ENCODE assay signal across 25 mouse cellular contexts in the genomic region with DNA sequence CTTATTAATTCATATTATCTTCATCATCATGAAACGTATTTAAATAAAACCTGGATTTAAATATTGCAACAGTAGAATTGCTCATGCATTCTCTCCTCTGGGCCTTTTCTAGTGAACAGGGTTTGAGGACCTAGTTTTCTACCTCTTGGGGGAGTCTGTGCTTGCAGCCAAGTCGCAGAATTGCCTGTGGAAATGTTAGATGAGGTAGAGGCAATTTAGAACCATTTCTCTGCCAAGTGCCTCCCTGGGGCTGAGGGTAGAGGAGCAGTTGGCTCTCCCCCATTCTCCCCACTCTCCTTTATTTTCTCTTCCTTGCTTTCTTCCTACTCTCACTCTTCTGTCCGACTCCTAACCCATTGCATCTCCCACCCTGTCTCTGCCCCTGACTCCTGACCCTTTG. TPM values are rescaled to one million over a fixed set of nuclear protein-coding genes. Genes with fewer than 3 reads are reported as not detected.
DNase-seq lines count a peak whose midpoint lies in the region; ATAC-seq lines count a peak whose summit lies in the region.
"Had no signal": no experiment of that assay in that cellular context is flagged by ENCODE, and none has a peak within 500 bp of the region (broad histone marks: within the 10 kb centered on the region; RNA-seq: fewer than 3 reads in every experiment).

No protein-coding gene starts in this region.

- H3K36me3 ChIP-seq in hindbrain, embryonic 13.5 days = no peaks in the 10 kb centered on the region
- H3K36me3 ChIP-seq in hindbrain, embryonic 14.5 days (replicated peaks; ENCODE audit: control insufficient read depth, insufficient read depth) = no peaks in the 10 kb centered on the region
- no peaks in the 10 kb centered on the region for H3K36me3 ChIP-seq in midbrain, embryonic 11.5 days (ENCODE audit: control insufficient read depth, insufficient read depth, low read length)
- H3K36me3 ChIP-seq in midbrain, embryonic 13.5 days = no peaks in the 10 kb centered on the region
- H3K36me3 ChIP-seq: embryonic facial prominence, embryonic 10.5 days; embryonic facial prominence, embryonic 13.5 days; forebrain, embryonic 12.5 days; forebrain, embryonic 15.5 days had no signal

- peak; percentile 10 to 28 for DNase-seq in cerebellum, postnatal 14 days
- no peak for DNase-seq in cerebellum, adult 11 months
- DNase-seq in hindbrain, embryonic 14.5 days (ENCODE audit: low spot score) = no peak
- DNase-seq in midbrain, embryonic 11.5 days (ENCODE audit: low spot score, missing footprints) = peak; percentile 54
- DNase-seq in adrenal gland, postnatal 36 days = no peak
- DNase-seq: adrenal gland, adult 8-10 months; adrenal gland, postnatal 25 days; cerebellum, adult 18-20 months; cerebellum, adult 9-10 months; cerebellum, postnatal 25 days; embryo, embryonic 11 days; gastrocnemius, adult 2 months; gastrocnemius, postnatal 14 days; heart, adult 11 months had no signal

- peak overlapping the region; percentile 13; the same call in 1 of the 2 replicates for H3K27ac ChIP-seq in hindbrain, embryonic 13.5 days
- no peak overlapping the region for H3K27ac ChIP-seq in hindbrain, embryonic 14.5 days
- no peak overlapping the region for H3K27ac ChIP-seq in midbrain, embryonic 11.5 days (ENCODE audit: low read depth, low read length)
- no peak overlapping the region for H3K27ac ChIP-seq in midbrain, embryonic 13.5 days
- H3K27ac ChIP-seq: embryonic facial prominence, embryonic 10.5 days; embryonic facial prominence, embryonic 13.5 days; forebrain, embryonic 12.5 days; forebrain, embryonic 15.5 days; gastrocnemius, adult 2 months had no signal

- no peaks in the 10 kb centered on the region for H3K27me3 ChIP-seq in hindbrain, embryonic 13.5 days
- no peaks in the 10 kb centered on the region for H3K27me3 ChIP-seq in hindbrain, embryonic 14.5 days (ENCODE audit: control insufficient read depth, insufficient read depth, low read length)
- no peaks in the 10 kb centered on the region for H3K27me3 ChIP-seq in midbrain, embryonic 11.5 days (ENCODE audit: control insufficient read depth, insufficient read depth, low read length)
- H3K27me3 ChIP-seq in midbrain, embryonic 13.5 days = no peaks in the 10 kb centered on the region
- H3K27me3 ChIP-seq: embryonic facial prominence, embryonic 13.5 days; forebrain, embryonic 12.5 days; forebrain, embryonic 15.5 days had no signal

- WGBS in hindbrain, embryonic 13.5 days = 61% methylated on average over 3 of the region's 3 CpGs
- WGBS in hindbrain, embryonic 14.5 days = 47% methylated on average over 3 of the region's 3 CpGs
- WGBS in midbrain, embryonic 11.5 days = 77% methylated on average over 3 of the region's 3 CpGs
- 69% methylated on average over 3 of the region's 3 CpGs for WGBS in midbrain, embryonic 13.5 days

- ATAC-seq in hindbrain, embryonic 13.5 days (ENCODE audit: low FRiP score) = no peak
- ATAC-seq in hindbrain, embryonic 14.5 days (ENCODE audit: low FRiP score) = no peak
- no peak for ATAC-seq in midbrain, embryonic 11.5 days (ENCODE audit: low FRiP score)
- no peak for ATAC-seq in midbrain, embryonic 13.5 days
- ATAC-seq: activated CD4-positive, CD25-positive, alpha-beta regulatory T cell, adult 4 months; forebrain, embryonic 15.5 days; intestine, postnatal 0 days had no signal

- H3K4me2 ChIP-seq in hindbrain, embryonic 13.5 days = no peak overlapping the region
- H3K4me2 ChIP-seq in hindbrain, embryonic 14.5 days (replicated peaks) = no peak overlapping the region
- no peak overlapping the region for H3K4me2 ChIP-seq in midbrain, embryonic 11.5 days
- H3K4me2 ChIP-seq in midbrain, embryonic 13.5 days (replicated peaks) = no peak overlapping the region
- H3K4me2 ChIP-seq: embryonic facial prominence, embryonic 13.5 days; forebrain, embryonic 12.5 days; forebrain, embryonic 15.5 days; heart, embryonic 11.5 days had no signal

- no peak overlapping the region for H3K4me3 ChIP-seq in hindbrain, embryonic 13.5 days
- no peak overlapping the region for H3K4me3 ChIP-seq in hindbrain, embryonic 14.5 days (replicated peaks; ENCODE audit: low read length)
- H3K4me3 ChIP-seq in midbrain, embryonic 11.5 days (ENCODE audit: low read depth, low read length) = no peak overlapping the region
- H3K4me3 ChIP-seq in midbrain, embryonic 13.5 days (replicated peaks) = no peak overlapping the region
- H3K4me3 ChIP-seq: embryonic facial prominence, embryonic 10.5 days; embryonic facial prominence, embryonic 13.5 days; erythroblast, embryonic 14.5 days; forebrain, embryonic 12.5 days; forebrain, embryonic 15.5 days; gastrocnemius, adult 2 months had no signal

- no peaks in the 10 kb centered on the region for H3K9me3 ChIP-seq in hindbrain, embryonic 13.5 days
- no peaks in the 10 kb centered on the region for H3K9me3 ChIP-seq in hindbrain, embryonic 14.5 days (ENCODE audit: control insufficient read depth, low read length)
- no peaks in the 10 kb centered on the region for H3K9me3 ChIP-seq in midbrain, embryonic 11.5 days (ENCODE audit: control insufficient read depth, low read length)
- H3K9me3 ChIP-seq in midbrain, embryonic 13.5 days = no peaks in the 10 kb centered on the region
- H3K9me3 ChIP-seq: embryonic facial prominence, embryonic 10.5 days; embryonic facial prominence, embryonic 13.5 days; forebrain, embryonic 12.5 days; forebrain, embryonic 15.5 days had no signal

- H3K4me1 ChIP-seq in hindbrain, embryonic 13.5 days (replicated peaks) = peaks cover 30% of the 10 kb centered on the region
- H3K4me1 ChIP-seq in hindbrain, embryonic 14.5 days (replicated peaks; ENCODE audit: control insufficient read depth, insufficient read depth, low read length) = peaks cover 23% of the 10 kb centered on the region
- peaks cover 7% of the 10 kb centered on the region for H3K4me1 ChIP-seq in midbrain, embryonic 11.5 days (ENCODE audit: control insufficient read depth, insufficient read depth, low read length)
- peaks cover 33% of the 10 kb centered on the region for H3K4me1 ChIP-seq in midbrain, embryonic 13.5 days (replicated peaks)

- H3K9ac ChIP-seq in hindbrain, embryonic 13.5 days = no peak overlapping the region
- H3K9ac ChIP-seq in hindbrain, embryonic 14.5 days = no peak overlapping the region
- no peak overlapping the region for H3K9ac ChIP-seq in midbrain, embryonic 11.5 days (ENCODE audit: low read length)
- H3K9ac ChIP-seq in midbrain, embryonic 13.5 days (replicated peaks) = no peak overlapping the region
- H3K9ac ChIP-seq: embryonic facial prominence, embryonic 13.5 days; forebrain, embryonic 12.5 days; forebrain, embryonic 15.5 days had no signal

RNA-seq across cellular contexts. Expression of a gene that starts 49.1 kb away (rescaled TPM):
- polyA plus RNA-seq in hindbrain, embryonic 13.5 days (2015; fragmentation: Nextera tagmentation; extraction: Ambion mirVana) = 32.0 and 32.8 TPM in 2 replicates
- polyA plus RNA-seq in hindbrain, embryonic 14.5 days (2014; fragmentation: Nextera tagmentation; extraction: Ambion mirVana) = 53.6 and 59.3 TPM in 2 replicates
- polyA plus RNA-seq in midbrain, embryonic 11.5 days (2014; fragmentation: Nextera tagmentation; extraction: Ambion mirVana) = 20.1 and 20.7 TPM in 2 replicates
- 32.1 and 35.7 TPM in 2 replicates for polyA plus RNA-seq in midbrain, embryonic 13.5 days (2015; fragmentation: Nextera tagmentation; extraction: Ambion mirVana)
- 1 to 10 TPM; 4.8 to 6.4 TPM for total RNA-seq in adrenal gland, postnatal 36 days (2021)
- total RNA-seq: hematopoietic stem cell, adult 5-6 weeks had no signal

RNA-seq across cellular contexts. Expression of a gene that starts 55.0 kb away (rescaled TPM):
- polyA plus RNA-seq in hindbrain, embryonic 13.5 days (2015; fragmentation: Nextera tagmentation; extraction: Ambion mirVana) = 19.7 and 20.6 TPM in 2 replicates
- polyA plus RNA-seq in hindbrain, embryonic 14.5 days (2014; fragmentation: Nextera tagmentation; extraction: Ambion mirVana) = 23.5 and 29.0 TPM in 2 replicates
- 3.8 and 4.3 TPM in 2 replicates for polyA plus RNA-seq in midbrain, embryonic 11.5 days (2014; fragmentation: Nextera tagmentation; extraction: Ambion mirVana)
- polyA plus RNA-seq in midbrain, embryonic 13.5 days (2015; fragmentation: Nextera tagmentation; extraction: Ambion mirVana) = 18.5 and 18.9 TPM in 2 replicates
- total RNA-seq in adrenal gland, postnatal 36 days (2021) = under 1 TPM; 0.50 to 0.63 TPM
- total RNA-seq: hematopoietic stem cell, adult 5-6 weeks had no signal
- polyA plus RNA-seq: erythroblast, embryonic 14.5 days had no signal

Comparison
In these comparisons a context has a peak if more than half of its experiments do, and no peak if none do; other contexts are left out.
1. DNase-seq: peak in cerebellum, postnatal 14 days (2 of 2) and midbrain, embryonic 11.5 days (single experiment); none in cerebellum, adult 11 months (single experiment), hindbrain, embryonic 14.5 days (single experiment) and adrenal gland, postnatal 36 days (0 of 2).